Mouse (Mus musculus): Measurements from ENCODE around the gene Pycr2.

GRCm38 (mm10) chr1:180860030-180860429, 44.1 kb upstream of the Pycr2 start:
- TF ChIP-seq CTCF (IDR thresholded peaks at IDR 0.05): no peak
- no peak for TF ChIP-seq EP300 (IDR thresholded peaks at IDR 0.05)
